11 mouse cellular contexts compared by ENCODE assay signal in genomic region chr8:104374864-104375846, GRCm38 (mm10). TPM values are rescaled to one million over a fixed set of nuclear protein-coding genes. Genes with fewer than 3 reads are reported as not detected.
DNase-seq lines count a peak whose midpoint lies in the region; ATAC-seq and TF ChIP-seq lines count a peak whose summit lies in the region.
"Had no signal": no experiment of that assay in that cellular context is flagged by ENCODE, and none has a peak within 500 bp of the region (broad histone marks: within the 10 kb centered on the region; RNA-seq: fewer than 3 reads in every experiment).

No protein-coding gene starts in this region.

- DNase-seq in neural tube, embryonic 10.5 days (ENCODE audit: extremely low spot score, low spot score) = no peak
- DNase-seq in heart, adult 2 months = peak; percentile 38 to 62
- peak; percentile 96 for DNase-seq in kidney, adult 9 months
- DNase-seq in left cerebral cortex, adult 2 months (ENCODE audit: extremely low spot score in 1 of 2, low spot score in 2 of 2) = no peak
- no peak for DNase-seq in spleen, postnatal 36 days (ENCODE audit: low spot score in 2 of 2)
- no peak for DNase-seq in adrenal gland, adult 8-10 months

- H3K79me2 ChIP-seq in heart, adult 2 months (replicated peaks; ENCODE audit: control insufficient read depth, insufficient read depth, low read length) = peaks cover 8% of the 10 kb centered on the region

- H3K36me3 ChIP-seq in neural tube, embryonic 13.5 days = no peaks in the 10 kb centered on the region
- H3K36me3 ChIP-seq in heart, adult 2 months (ENCODE audit: control insufficient read depth, insufficient read depth, low read length) = no peaks in the 10 kb centered on the region
- H3K36me3 ChIP-seq in lung, embryonic 16.5 days (ENCODE audit: control insufficient read depth, insufficient read depth, low read length) = no peaks in the 10 kb centered on the region
- H3K36me3 ChIP-seq: G1E had no signal

- 0 out of 2 replicates have a peak overlapping the region, but pooled peaks have one; percentile 5 for H3K27ac ChIP-seq in neural tube, embryonic 13.5 days (replicated peaks)
- H3K27ac ChIP-seq in heart, adult 2 months = peak overlapping the region; percentile 49
- peak overlapping the region; percentile 75 for H3K27ac ChIP-seq in lung, embryonic 16.5 days (ENCODE audit: low read length)
- no peak overlapping the region for H3K27ac ChIP-seq in left cerebral cortex, adult 2 months

- 44% methylated on average over 14 of the region's 14 CpGs for WGBS in neural tube, embryonic 13.5 days
- 18% methylated on average over 14 of the region's 14 CpGs for WGBS in heart, adult 2 months
- WGBS in lung, embryonic 16.5 days = 26% methylated on average over 14 of the region's 14 CpGs

- TF ChIP-seq POLR2A in heart, adult 2 months (IDR thresholded peaks at IDR 0.05; ENCODE audit: insufficient read depth, low read depth, low read length) = no peak

- 0 out of 2 replicates have a peak overlapping the region, but pooled peaks have one; percentile 31 for H3K9ac ChIP-seq in neural tube, embryonic 13.5 days
- H3K9ac ChIP-seq in heart, adult 2 months (ENCODE audit: low read depth, low read length) = 0 out of 2 replicates have a peak overlapping the region, but pooled peaks have one; percentile 4
- H3K9ac ChIP-seq in lung, embryonic 16.5 days (ENCODE audit: low read length) = peak overlapping the region; percentile 32

- intact Hi-C loops in heart, adult 2 months (cut with DNase I) = loop anchor here (2.0 kb wide), 1 partner anchor 30 kb away; no protein-coding TSS in a partner anchor
- intact Hi-C loops in left cerebral cortex, adult 2 months (cut with DNase I) = no loop called here

- H3K4me2 ChIP-seq in neural tube, embryonic 13.5 days = no peak overlapping the region
- H3K4me2 ChIP-seq in lung, embryonic 16.5 days (ENCODE audit: low read depth, low read length) = peak overlapping the region; percentile 27; the same call in 1 of the 2 replicates

- no peak for TF ChIP-seq EP300 in heart, adult 2 months (IDR thresholded peaks at IDR 0.05; ENCODE audit: insufficient read depth, low read depth, low read length)

- no peak overlapping the region for H3K4me3 ChIP-seq in neural tube, embryonic 13.5 days
- peak overlapping the region; percentile 14; the same call in 1 of the 2 replicates for H3K4me3 ChIP-seq in heart, adult 2 months
- H3K4me3 ChIP-seq in lung, embryonic 16.5 days (ENCODE audit: low read length) = no peak overlapping the region
- H3K4me3 ChIP-seq in left cerebral cortex, adult 2 months = no peak overlapping the region

- H3K27me3 ChIP-seq in neural tube, embryonic 13.5 days = no peaks in the 10 kb centered on the region
- no peaks in the 10 kb centered on the region for H3K27me3 ChIP-seq in heart, adult 2 months (ENCODE audit: control insufficient read depth, insufficient read depth, low read length)
- no peaks in the 10 kb centered on the region for H3K27me3 ChIP-seq in lung, embryonic 16.5 days (ENCODE audit: control insufficient read depth, insufficient read depth, low read depth, low read length)

- H3K9me3 ChIP-seq in neural tube, embryonic 13.5 days = no peaks in the 10 kb centered on the region
- no peaks in the 10 kb centered on the region for H3K9me3 ChIP-seq in lung, embryonic 16.5 days (ENCODE audit: control insufficient read depth, low read length)
- H3K9me3 ChIP-seq: G1E had no signal

- TF ChIP-seq CTCF in heart, adult 2 months (IDR thresholded peaks at IDR 0.05) = no peak
- TF ChIP-seq CTCF in left cerebral cortex, adult 2 months (IDR thresholded peaks at IDR 0.05) = no peak

- ATAC-seq in neural tube, embryonic 13.5 days (ENCODE audit: low read depth) = no peak
- ATAC-seq in lung, embryonic 16.5 days (ENCODE audit: low read depth) = peak; percentile 63

- peaks cover 27% of the 10 kb centered on the region for H3K4me1 ChIP-seq in neural tube, embryonic 13.5 days (replicated peaks)
- H3K4me1 ChIP-seq in heart, adult 2 months (ENCODE audit: control insufficient read depth, insufficient read depth, low read length) = peaks cover 12% of the 10 kb centered on the region
- peaks cover 22% of the 10 kb centered on the region for H3K4me1 ChIP-seq in lung, embryonic 16.5 days (replicated peaks; ENCODE audit: control insufficient read depth, insufficient read depth, low read length)

RNA-seq across cellular contexts. Expression of gene Cmtm4, which starts 20.5 kb away (rescaled TPM):
- 1.6 and 1.9 TPM in 2 replicates for polyA plus RNA-seq in neural tube, embryonic 13.5 days (2015; fragmentation: Nextera tagmentation; extraction: Ambion mirVana)
- total RNA-seq in heart, adult 2 months (2021) = 10 to 100 TPM; 10.0 to 11.4 TPM
- polyA plus RNA-seq in heart, adult 2 months (2012; rRNA removed) = 7.3 and 13.4 TPM in 2 replicates
- polyA plus RNA-seq in lung, embryonic 16.5 days (2015; fragmentation: Nextera tagmentation; extraction: Ambion mirVana) = 2.5 and 2.6 TPM in 2 replicates
- 10 to 100 TPM; 86.7 to 87.4 TPM for total RNA-seq in left cerebral cortex, adult 2 months (2021)
- total RNA-seq in adrenal gland, adult 8-10 months (2022) = 10 to 100 TPM; 41.3 to 57.6 (median 54.9) TPM
- polyA plus RNA-seq: G1E had no signal

RNA-seq across cellular contexts. Expression of gene Cmtm3, which starts 35.9 kb away (rescaled TPM):
- polyA plus RNA-seq in neural tube, embryonic 13.5 days (2015; fragmentation: Nextera tagmentation; extraction: Ambion mirVana) = 54.3 and 60.0 TPM in 2 replicates
- total RNA-seq in heart, adult 2 months (2021) = 10 to 100 TPM; 10.5 to 16.4 TPM
- 39.1 and 44.1 TPM in 2 replicates for polyA plus RNA-seq in heart, adult 2 months (2012; rRNA removed)
- 133 and 142 TPM in 2 replicates for polyA plus RNA-seq in lung, embryonic 16.5 days (2015; fragmentation: Nextera tagmentation; extraction: Ambion mirVana)
- 10 to 100 TPM; 11.9 to 12.8 TPM for total RNA-seq in left cerebral cortex, adult 2 months (2021)
- 100 to 1,000 TPM in 2 of 4 experiments, 10 to 100 TPM in 2; 54.3 to 135 (median 96.8) TPM for total RNA-seq in adrenal gland, adult 8-10 months (2022)

RNA-seq across cellular contexts. Expression of gene Cmtm2b, which starts 53.1 kb away (rescaled TPM):
- not detected in 2 replicates for polyA plus RNA-seq in neural tube, embryonic 13.5 days (2015; fragmentation: Nextera tagmentation; extraction: Ambion mirVana)
- total RNA-seq in heart, adult 2 months (2021) = not detected
- polyA plus RNA-seq in heart, adult 2 months (2012; rRNA removed) = 0.12 and 0.20 TPM in 2 replicates
- polyA plus RNA-seq in lung, embryonic 16.5 days (2015; fragmentation: Nextera tagmentation; extraction: Ambion mirVana) = not detected in 2 replicates
- not detected for total RNA-seq in left cerebral cortex, adult 2 months (2021)
- 1 to 10 TPM in 1 of 4 experiments, under 1 TPM in 1, not detected in 2; 0.38 to 1.1 TPM for total RNA-seq in adrenal gland, adult 8-10 months (2022)
- total RNA-seq: G1E; gastrocnemius, postnatal 36 days had no signal
- polyA plus RNA-seq: G1E had no signal

RNA-seq across cellular contexts. Expression of gene Gm11020, which starts 53.8 kb away (rescaled TPM):
- polyA plus RNA-seq in neural tube, embryonic 13.5 days (2015; fragmentation: Nextera tagmentation; extraction: Ambion mirVana) = not detected in 2 replicates
- not detected for total RNA-seq in heart, adult 2 months (2021)
- not detected in 2 replicates for polyA plus RNA-seq in heart, adult 2 months (2012; rRNA removed)
- polyA plus RNA-seq in lung, embryonic 16.5 days (2015; fragmentation: Nextera tagmentation; extraction: Ambion mirVana) = not detected in 2 replicates
- total RNA-seq in left cerebral cortex, adult 2 months (2021) = not detected
- total RNA-seq in adrenal gland, adult 8-10 months (2022) = not detected
- total RNA-seq: G1E; gastrocnemius, postnatal 36 days had no signal
- polyA plus RNA-seq: G1E; testis, adult 2 months had no signal

Comparison
In these comparisons a context has a peak if more than half of its experiments do, and no peak if none do; other contexts are left out.
1. DNase-seq: peak in heart, adult 2 months (2 of 2) and kidney, adult 9 months (single experiment); none in neural tube, embryonic 10.5 days (single experiment), left cerebral cortex, adult 2 months (0 of 2), spleen, postnatal 36 days (0 of 2) and adrenal gland, adult 8-10 months (single experiment).
2. Peak in every context shown above with its lines, with median percentiles within 50 percentile points of each other: H3K9ac ChIP-seq.